Mouse (Mus musculus): ENCODE measurements around the gene Noxo1.

- TF ChIP-seq CTCF (conservative IDR thresholded peaks at IDR 0.05; ENCODE audit: low read length), result no peak
- TF ChIP-seq NANOG (IDR thresholded peaks at IDR 0.05; ENCODE audit: borderline replicate concordance, low read length), result no peak
Measured at GRCm38 (mm10) chr17:24733434-24734050, 37.5 kb downstream of the Noxo1 start.
